Mouse (Mus musculus) left cerebral cortex, adult 11 months (tissue): ENCODE measurements around the gene Plcd3.

Experiments used
- DNase-seq: peaks from one replicate; pipeline ENCODE4 v3.0.0; 2022; ENCODE audit warnings: low spot score

The Plcd3 gene

GRCm38 (mm10) chr11:103098531-103099190 lies 2.8 kb downstream of the Plcd3 start:
- DNase-seq = no peak

- DNase-seq = no peak
These were observed 4.2 kb downstream of the Plcd3 start for GRCm38 (mm10) chr11:103096979-103097894.

- no peak for DNase-seq
These were observed 5.7 kb downstream of the Plcd3 start for GRCm38 (mm10) chr11:103095801-103096200.

GRCm38 (mm10) chr11:103095107-103095670 lies 6.3 kb downstream of the Plcd3 start:
- DNase-seq = no peak

- no peak for DNase-seq
These were observed 7.3 kb downstream of the Plcd3 start for GRCm38 (mm10) chr11:103093862-103094833.

GRCm38 (mm10) chr11:103093306-103093705 lies 8.2 kb downstream of the Plcd3 start:
- no peak for DNase-seq

- DNase-seq = no peak
These were observed 19.8 kb downstream of the Plcd3 start for GRCm38 (mm10) chr11:103081631-103082030.

- no peak for DNase-seq
These were observed 21.0 kb downstream of the Plcd3 start for GRCm38 (mm10) chr11:103080323-103081091.

- no peak for DNase-seq
These were observed 23.3 kb downstream of the Plcd3 start for GRCm38 (mm10) chr11:103078131-103078530.

GRCm38 (mm10) chr11:103076581-103076980 lies 24.9 kb downstream of the Plcd3 start:
- DNase-seq = no peak

GRCm38 (mm10) chr11:103076010-103076409 lies 25.4 kb downstream of the Plcd3 start:
- no peak for DNase-seq

- DNase-seq = no peak
These were observed 26.6 kb downstream of the Plcd3 start for GRCm38 (mm10) chr11:103074796-103075323.

GRCm38 (mm10) chr11:103074121-103074650 lies 27.3 kb downstream of the Plcd3 start:
- DNase-seq = no peak

- DNase-seq = no peak
These were observed 27.8 kb downstream of the Plcd3 start for GRCm38 (mm10) chr11:103073671-103074070.

GRCm38 (mm10) chr11:103070322-103070880 lies 31.1 kb downstream of the Plcd3 start:
- DNase-seq = no peak

GRCm38 (mm10) chr11:103069731-103070130 lies 31.7 kb downstream of the Plcd3 start:
- no peak for DNase-seq

GRCm38 (mm10) chr11:103068884-103069283 lies 32.6 kb downstream of the Plcd3 start:
- no peak for DNase-seq

GRCm38 (mm10) chr11:103068272-103068671 lies 33.2 kb downstream of the Plcd3 start:
- DNase-seq = no peak

GRCm38 (mm10) chr11:103067457-103068001 lies 33.9 kb downstream of the Plcd3 start:
- no peak for DNase-seq

GRCm38 (mm10) chr11:103067051-103067361 lies 34.5 kb downstream of the Plcd3 start:
- DNase-seq = no peak
